25 mouse cellular contexts compared by ENCODE assay signal in genomic region chr7:120696331-120696730, GRCm38 (mm10).
"Had no signal": no experiment of that assay in that cellular context is flagged by ENCODE, and none has a peak within 500 bp of the region (broad histone marks: within the 10 kb centered on the region; RNA-seq: fewer than 3 reads in every experiment).

No protein-coding gene starts in this region.

- DNase-seq: gastrocnemius, postnatal 14 days; gastrocnemius, postnatal 36 days; heart, adult 18-20 months; heart, postnatal 14 days; heart, postnatal 36 days; kidney, adult 11 months; kidney, adult 2 months; kidney, adult 9 months; kidney, postnatal 14 days; kidney, postnatal 36 days; layer of hippocampus, postnatal 36 days; liver had no signal

- H3K27me3 ChIP-seq: heart, embryonic 13.5 days; heart, embryonic 15.5 days; hindbrain, embryonic 13.5 days; hindbrain, embryonic 15.5 days; kidney, embryonic 15.5 days; limb, embryonic 12.5 days had no signal

- H3K9ac ChIP-seq: heart, embryonic 13.5 days; heart, embryonic 15.5 days; hindbrain, embryonic 13.5 days; hindbrain, embryonic 15.5 days; kidney, embryonic 15.5 days; limb, embryonic 12.5 days; liver, embryonic 14.5 days had no signal

- H3K36me3 ChIP-seq: heart, embryonic 15.5 days had no signal

- H3K4me1 ChIP-seq: heart, embryonic 15.5 days; kidney, embryonic 15.5 days had no signal

- H3K27ac ChIP-seq: heart, embryonic 13.5 days; heart, embryonic 15.5 days; hindbrain, embryonic 13.5 days; hindbrain, embryonic 15.5 days; hindbrain, postnatal 0 days; kidney, embryonic 15.5 days; kidney, postnatal 0 days; limb, embryonic 10.5 days; limb, embryonic 12.5 days; liver, embryonic 14.5 days had no signal

- H3K4me2 ChIP-seq: heart, embryonic 11.5 days; heart, embryonic 13.5 days; heart, embryonic 15.5 days; hindbrain, embryonic 13.5 days; hindbrain, embryonic 15.5 days; kidney, embryonic 15.5 days; limb, embryonic 12.5 days; liver, embryonic 11.5 days had no signal

- H3K4me3 ChIP-seq: heart, embryonic 13.5 days; heart, embryonic 15.5 days; hindbrain, embryonic 13.5 days; hindbrain, embryonic 15.5 days; kidney, embryonic 15.5 days; limb, embryonic 10.5 days; limb, embryonic 12.5 days had no signal

- ATAC-seq: hindbrain, postnatal 0 days; intestine, embryonic 16.5 days had no signal

- H3K9me3 ChIP-seq: heart, embryonic 13.5 days; heart, embryonic 15.5 days; hindbrain, embryonic 13.5 days; hindbrain, embryonic 15.5 days; kidney, embryonic 15.5 days; limb, embryonic 10.5 days; limb, embryonic 12.5 days had no signal
